Mouse (Mus musculus) embryo, embryonic 10 days (tissue): ENCODE data around the gene Arpc1b.

ENCODE experiments used
- DNase-seq: peaks from one replicate; pipeline ENCODE4 v3.0.0-alpha.2; 2015; ENCODE audit warnings: low spot score

Arpc1b gene

GRCm38 (mm10) chr5:145165184-145165583, 51.2 kb downstream of the Arpc1b start:
- no peak for DNase-seq

- peak; percentile 100 for DNase-seq
Measured at GRCm38 (mm10) chr5:145166536-145167305, 52.7 kb downstream of the Arpc1b start, which contains the start of the genes Ptcd1 and Cpsf4. Gene Ptcd1, minus strand, starts transcription at chr5:145167108. Gene Cpsf4, plus strand, starts transcription at chr5:145167213.

GRCm38 (mm10) chr5:145167306-145167661, 53.3 kb downstream of the Arpc1b start:
- DNase-seq: peak; percentile 26

- no peak for DNase-seq
Measured at GRCm38 (mm10) chr5:145178461-145178980, 64.5 kb downstream of the Arpc1b start.
